Mouse (Mus musculus) monocyte, adult 59 days (primary cell): ENCODE measurements around the gene Clrn1. TPM values are rescaled to one million over a fixed set of nuclear protein-coding genes. Genes with fewer than 3 reads are reported as not detected.

Experiments
- total RNA-seq, 2 experiments: library from RNA; stranded (reverse); gene quantifications; one replicate each; pipeline ENCODE4 v1.2.4; 2023

Clrn1 gene
- total RNA-seq = not detected

GRCm38 (mm10) chr3:58884801-58885573 is at the start of gene Clrn1:
Gene Clrn1 (minus strand): TSS chr3:58885340.

DNA sequence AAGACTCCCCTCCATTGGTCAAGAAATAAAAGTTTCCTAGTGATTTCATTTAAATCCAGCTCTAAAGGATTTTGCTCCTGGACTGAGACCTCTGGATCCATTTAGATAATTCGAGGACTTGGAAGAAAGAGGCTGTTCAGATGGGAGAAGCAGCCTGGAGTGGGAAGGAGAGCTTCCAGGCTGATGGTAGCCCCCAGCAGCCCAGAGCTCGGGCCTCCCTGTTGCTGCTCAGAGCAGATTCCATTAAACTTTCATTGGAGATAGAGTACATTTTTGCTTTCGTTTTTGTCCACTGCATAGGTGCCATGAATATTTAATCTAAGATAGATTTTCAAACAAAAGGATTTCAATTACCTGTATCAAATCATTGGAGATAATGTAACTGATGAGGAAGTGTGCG is 62.9 kb downstream of the Clrn1 start, which contains the start of gene Mindy4b-ps:
Mindy4b-ps (minus strand) TSS at position 101 of the 400 bp plus-strand sequence.

Other genes with a start within 250 kb of the Clrn1 start
- gene Erich6, start 248.1 kb downstream of the Clrn1 start, total RNA-seq = not detected
- gene Siah2, start 192.9 kb downstream of the Clrn1 start, total RNA-seq = 10 to 100 TPM; 55.1 to 59.1 TPM
- gene Mindy4b-ps, start 63.0 kb downstream of the Clrn1 start, total RNA-seq = not detected
- gene Med12l, start 120.5 kb upstream of the Clrn1 start, total RNA-seq = under 1 TPM; 0.52 to 0.76 TPM
- 1 to 10 TPM; 2.2 to 2.8 TPM for gene Gpr171, start 216.5 kb upstream of the Clrn1 start, total RNA-seq